8 mouse cellular contexts compared by ENCODE assay signal in the genomic region with DNA sequence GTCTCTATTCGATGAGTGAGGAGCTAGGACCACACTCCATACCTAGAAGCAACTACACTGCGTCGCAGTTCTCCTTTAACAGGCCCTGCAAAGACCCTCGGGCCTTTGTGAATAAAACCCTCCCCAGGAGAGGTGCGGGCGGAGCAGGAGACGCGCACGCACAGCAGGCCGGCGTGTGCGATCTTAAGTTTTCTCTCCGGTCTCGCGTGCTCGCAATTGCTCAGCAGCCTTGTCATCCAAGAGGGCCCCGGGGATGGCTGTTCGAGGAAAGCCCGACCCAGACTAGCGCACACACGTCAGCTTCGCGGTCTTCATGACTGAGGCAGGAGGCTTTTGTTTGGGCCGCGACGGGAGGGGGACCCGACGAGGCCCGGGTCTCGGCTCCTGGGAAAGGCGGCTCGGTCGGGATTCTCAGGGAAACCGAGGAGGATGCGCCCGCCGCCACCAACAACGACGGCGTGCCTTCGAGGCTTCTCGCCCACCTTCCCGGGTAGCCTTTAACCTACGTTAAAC. TPM values are rescaled to one million over a fixed set of nuclear protein-coding genes. Genes with fewer than 3 reads are reported as not detected.
DNase-seq lines count a peak whose midpoint lies in the region; ATAC-seq and TF ChIP-seq lines count a peak whose summit lies in the region.

No protein-coding gene starts in this region.

- peak; percentile 83 for DNase-seq in neural tube, embryonic 11.5 days (ENCODE audit: low spot score)
- no peak for DNase-seq in neural tube, embryonic 10.5 days (ENCODE audit: extremely low spot score, low spot score)
- DNase-seq in adipocyte (ENCODE audit: low spot score), result peak; percentile 66
- DNase-seq in left cerebral cortex, postnatal 14 days (ENCODE audit: low spot score in 2 of 2), result peak; percentile 65 to 76

- peak overlapping the region; percentile 58 for H3K4me3 ChIP-seq in neural tube, embryonic 11.5 days (ENCODE audit: low read depth, low read length)
- peak overlapping the region; percentile 99 for H3K4me3 ChIP-seq in hindbrain, embryonic 13.5 days
- H3K4me3 ChIP-seq in megakaryocyte, embryonic 14.5 days (replicated peaks), result peak overlapping the region; percentile 97
- H3K4me3 ChIP-seq in small intestine, adult 2 months (ENCODE audit: low read depth, low read length), result peak overlapping the region; percentile 100

- peaks cover 6% of the 10 kb centered on the region for H3K4me1 ChIP-seq in neural tube, embryonic 11.5 days (ENCODE audit: control insufficient read depth, insufficient read depth, low read length)
- H3K4me1 ChIP-seq in hindbrain, embryonic 13.5 days (replicated peaks), result peaks cover 12% of the 10 kb centered on the region
- H3K4me1 ChIP-seq in megakaryocyte, embryonic 14.5 days, result peaks cover 29% of the 10 kb centered on the region
- 0 out of 2 replicates have a peak, but pooled peaks cover 3% of the 10 kb centered on the region for H3K4me1 ChIP-seq in small intestine, adult 2 months (ENCODE audit: control insufficient read depth, insufficient read depth, insufficient read length, low read length)

- intact Hi-C loops in left cerebral cortex, postnatal 14 days (cut with DNase I), result no loop called here

- WGBS in neural tube, embryonic 11.5 days, result under 1% methylated on average over 44 of the region's 44 CpGs
- WGBS in hindbrain, embryonic 13.5 days, result under 1% methylated on average over 44 of the region's 44 CpGs
- under 1% methylated on average over 44 of the region's 44 CpGs for WGBS in small intestine, adult 2 months

- peak; percentile 76 for ATAC-seq in neural tube, embryonic 11.5 days (ENCODE audit: insufficient read depth, low FRiP score, low TSS enrichment)
- ATAC-seq in erythroblast, adult 5-6 weeks (replicated peaks; ENCODE audit: low FRiP score, poor library complexity, severe bottlenecking), result peak; percentile 44
- ATAC-seq in hindbrain, embryonic 13.5 days (ENCODE audit: low FRiP score), result peak; percentile 77

- H3K27ac ChIP-seq in neural tube, embryonic 11.5 days (ENCODE audit: low read depth, low read length), result peak overlapping the region; percentile 99
- peak overlapping the region; percentile 99 for H3K27ac ChIP-seq in hindbrain, embryonic 13.5 days
- H3K27ac ChIP-seq in small intestine, adult 2 months (ENCODE audit: insufficient read depth, low read depth, low read length), result peak overlapping the region; percentile 13; the same call in 1 of the 2 replicates

- H3K36me3 ChIP-seq in neural tube, embryonic 11.5 days (ENCODE audit: control insufficient read depth, insufficient read depth, low read length), result no peaks in the 10 kb centered on the region
- no peaks in the 10 kb centered on the region for H3K36me3 ChIP-seq in hindbrain, embryonic 13.5 days
- no peaks in the 10 kb centered on the region for H3K36me3 ChIP-seq in megakaryocyte, embryonic 14.5 days (replicated peaks; ENCODE audit: low read length)
- H3K36me3 ChIP-seq in small intestine, adult 2 months (ENCODE audit: control insufficient read depth, insufficient read depth, low read length), result no peaks in the 10 kb centered on the region

- no peaks in the 10 kb centered on the region for H3K9me3 ChIP-seq in neural tube, embryonic 11.5 days (ENCODE audit: control insufficient read depth, low read length)
- H3K9me3 ChIP-seq in hindbrain, embryonic 13.5 days, result no peaks in the 10 kb centered on the region
- H3K9me3 ChIP-seq in megakaryocyte, embryonic 14.5 days, result no peaks in the 10 kb centered on the region

- no peak for TF ChIP-seq POLR2A in small intestine, adult 2 months (IDR thresholded peaks at IDR 0.05; ENCODE audit: low read depth, low read length)

- H3K27me3 ChIP-seq in neural tube, embryonic 11.5 days (ENCODE audit: control insufficient read depth, insufficient read depth, low read length), result no peaks in the 10 kb centered on the region
- H3K27me3 ChIP-seq in hindbrain, embryonic 13.5 days, result no peaks in the 10 kb centered on the region
- H3K27me3 ChIP-seq in megakaryocyte, embryonic 14.5 days (replicated peaks), result peaks cover 2% of the 10 kb centered on the region
- peaks cover 3% of the 10 kb centered on the region; the same call in 1 of the 2 replicates for H3K27me3 ChIP-seq in small intestine, adult 2 months (ENCODE audit: control insufficient read depth, insufficient read depth, low read length)

- TF ChIP-seq CTCF in small intestine, adult 2 months (IDR thresholded peaks at IDR 0.05; ENCODE audit: extremely low read depth, insufficient read length, insufficient replicate concordance, low read depth, low read length), result no peak

- H3K4me2 ChIP-seq in neural tube, embryonic 11.5 days (ENCODE audit: low read depth), result peak overlapping the region; percentile 77
- H3K4me2 ChIP-seq in hindbrain, embryonic 13.5 days, result peak overlapping the region; percentile 82

- H3K9ac ChIP-seq in neural tube, embryonic 11.5 days (ENCODE audit: low read length), result peak overlapping the region; percentile 97
- peak overlapping the region; percentile 97 for H3K9ac ChIP-seq in hindbrain, embryonic 13.5 days

RNA-seq across cellular contexts. Expression of a gene that starts 0.5 kb away (rescaled TPM):
- 12.7 and 14.3 TPM in 2 replicates for polyA plus RNA-seq in neural tube, embryonic 11.5 days (2014; fragmentation: Nextera tagmentation; extraction: Ambion mirVana)
- 5.4 and 7.9 TPM in 2 replicates for total RNA-seq in erythroblast, adult 5-6 weeks (2015; ENCODE audit: low replicate concordance)
- total RNA-seq in erythroblast, adult 5-6 weeks (2017; ENCODE audit: low replicate concordance), result 2.0 and 8.4 TPM in 2 replicates
- polyA plus RNA-seq in hindbrain, embryonic 13.5 days (2015; fragmentation: Nextera tagmentation; extraction: Ambion mirVana), result 11.7 and 12.1 TPM in 2 replicates
- total RNA-seq in left cerebral cortex, postnatal 14 days (2021), result 100 to 1,000 TPM; 103 to 108 TPM
- 0.28 TPM in 1 of 2 replicates, not detected in the other for polyA plus RNA-seq in megakaryocyte, embryonic 14.5 days (2012; ENCODE audit: insufficient read depth, low replicate concordance)
- 0.89 and 1.9 TPM in 2 replicates for polyA plus RNA-seq in small intestine, adult 2 months (2012; rRNA removed)

Comparison
In these comparisons a context has a peak if more than half of its experiments do, and no peak if none do; other contexts are left out.
1. H3K27ac ChIP-seq: peak in every context shown above with its lines; median percentile 99 in neural tube, embryonic 11.5 days; 99 in hindbrain, embryonic 13.5 days; 13 in small intestine, adult 2 months.